Mouse (Mus musculus): ENCODE results near the gene Irf8.

DNA sequence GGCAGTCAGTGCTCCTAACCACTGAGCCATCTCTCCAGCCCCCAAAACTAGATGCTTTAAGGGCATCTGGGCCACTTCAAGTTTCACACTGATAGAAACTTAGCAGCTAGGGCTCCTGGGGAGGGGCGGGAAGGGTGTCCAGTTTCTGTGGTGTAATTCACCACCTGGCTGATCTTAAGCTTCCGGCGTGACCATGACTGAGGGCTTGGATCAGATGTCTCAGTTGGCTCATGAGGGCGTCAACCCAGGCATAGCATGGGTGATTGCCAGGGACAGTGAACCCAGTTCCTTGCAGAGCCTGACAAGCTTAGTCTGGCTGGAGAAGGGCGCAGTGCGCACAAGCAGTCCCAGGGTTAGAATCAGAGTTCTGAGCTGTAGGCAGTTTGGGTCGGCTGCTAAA is 42.9 kb downstream of the Irf8 start:
- TF ChIP-seq ZC3H11A (IDR thresholded peaks at IDR 0.05; ENCODE audit: low read depth, low read length) (no peak), USF1 (IDR thresholded peaks at IDR 0.05; ENCODE audit: low read depth, low read length) (no peak), CTCF (IDR thresholded peaks at IDR 0.05 in 2 of 3, conservative IDR thresholded peaks at IDR 0.05 in 1 of 3; ENCODE audit: control insufficient read depth in 1 of 3, insufficient read depth in 1 of 3, low read depth in 2 of 3, low read length in 3 of 3, poor library complexity in 1 of 3, severe bottlenecking in 1 of 3) (no peak), POLR2A (IDR thresholded peaks at IDR 0.05; ENCODE audit: control insufficient read depth in 1 of 2, insufficient read depth in 1 of 2, low read depth in 1 of 2, low read length in 2 of 2, poor library complexity in 1 of 2) (no peak)

Data from MEL (cell line).